Comparison of ENCODE assay signal across 9 mouse cellular contexts in genomic region chr9:104079379-104079778, GRCm38 (mm10). TPM values are rescaled to one million over a fixed set of nuclear protein-coding genes. Genes with fewer than 3 reads are reported as not detected.
DNase-seq lines count a peak whose midpoint lies in the region; ATAC-seq and TF ChIP-seq lines count a peak whose summit lies in the region.
"Had no signal": no experiment of that assay in that cellular context is flagged by ENCODE, and none has a peak within 500 bp of the region (broad histone marks: within the 10 kb centered on the region; RNA-seq: fewer than 3 reads in every experiment).

No protein-coding gene starts in this region.

- no peak overlapping the region for H3K4me3 ChIP-seq in layer of hippocampus, adult 2 months
- no peak overlapping the region for H3K4me3 ChIP-seq in liver, embryonic 11.5 days (ENCODE audit: low read depth, low read length)
- H3K4me3 ChIP-seq: neural tube, embryonic 13.5 days had no signal

- peak; percentile 94 for ATAC-seq in granulocyte monocyte progenitor cell, adult 5-6 weeks (replicated peaks; ENCODE audit: poor library complexity, severe bottlenecking)
- peak; percentile 47; the same call in 1 of the 2 replicates for ATAC-seq in liver, embryonic 11.5 days (replicated peaks; ENCODE audit: low FRiP score)

- peak in 1 of 2 experiments; percentile 48 for DNase-seq in layer of hippocampus, adult 2 months (ENCODE audit: low spot score in 2 of 2)
- DNase-seq in layer of hippocampus, adult 9-10 months (ENCODE audit: low spot score), result no peak
- DNase-seq in ES-CJ7 (ENCODE audit: low read depth, low spot score), result peak; percentile 66
- peak; percentile 16 to 36 for DNase-seq in adrenal gland, adult 18-20 months (ENCODE audit: low spot score in 2 of 2)
- DNase-seq in liver, embryonic 11.5 days (ENCODE audit: low spot score), result peak; percentile 33
- DNase-seq in spleen, postnatal 10 days (ENCODE audit: low spot score in 2 of 2), result peak; percentile 36 to 71

- no peaks in the 10 kb centered on the region for H3K27me3 ChIP-seq in liver, embryonic 11.5 days (replicated peaks; ENCODE audit: control insufficient read depth, insufficient read depth, low read length)
- H3K27me3 ChIP-seq: neural tube, embryonic 13.5 days had no signal

- no peaks in the 10 kb centered on the region for H3K36me3 ChIP-seq in liver, embryonic 11.5 days (ENCODE audit: control insufficient read depth, insufficient read depth, low read length)

- TF ChIP-seq CTCF in layer of hippocampus, adult 2 months (conservative IDR thresholded peaks at IDR 0.05), result peak; percentile 83

- H3K4me2 ChIP-seq in liver, embryonic 11.5 days, result no peak overlapping the region
- H3K4me2 ChIP-seq: neural tube, embryonic 13.5 days had no signal

- 44% methylated on average over 5 of the region's 5 CpGs for WGBS in liver, embryonic 11.5 days

- H3K27ac ChIP-seq in layer of hippocampus, adult 2 months, result peak overlapping the region; percentile 19; the same call in 1 of the 2 replicates
- no peak overlapping the region for H3K27ac ChIP-seq in liver, embryonic 11.5 days (ENCODE audit: low read depth, low read length)
- H3K27ac ChIP-seq: neural tube, embryonic 13.5 days had no signal

- H3K9me3 ChIP-seq in liver, embryonic 11.5 days (ENCODE audit: control insufficient read depth, low read length), result no peaks in the 10 kb centered on the region
- H3K9me3 ChIP-seq: neural tube, embryonic 13.5 days had no signal

- no peaks in the 10 kb centered on the region for H3K4me1 ChIP-seq in liver, embryonic 11.5 days (replicated peaks; ENCODE audit: control insufficient read depth, insufficient read depth, low read length)
- H3K4me1 ChIP-seq: neural tube, embryonic 13.5 days had no signal

- H3K9ac ChIP-seq in liver, embryonic 11.5 days (ENCODE audit: low read depth, low read length), result no peak overlapping the region
- H3K9ac ChIP-seq: neural tube, embryonic 13.5 days had no signal

RNA-seq across cellular contexts. Expression of gene Acad11, which starts 16.2 kb away (rescaled TPM):
- total RNA-seq in layer of hippocampus, adult 2 months (2021), result 10 to 100 TPM; 22.4 to 24.8 TPM
- 10 to 100 TPM; 66.7 to 84.1 TPM for total RNA-seq in adrenal gland, adult 18-20 months (2021)
- total RNA-seq in granulocyte monocyte progenitor cell, adult 5-6 weeks (2014; fragmentation: Nextera tagmentation), result 25.1 and 32.9 TPM in 2 replicates
- 26.1 and 31.1 TPM in 2 replicates for total RNA-seq in granulocyte monocyte progenitor cell, adult 5-6 weeks (2017)
- polyA plus RNA-seq in liver, embryonic 11.5 days (2014; fragmentation: Nextera tagmentation; extraction: Ambion mirVana), result 12.9 and 14.0 TPM in 2 replicates

RNA-seq across cellular contexts. Expression of gene Uba5, which starts 16.4 kb away (rescaled TPM):
- 10 to 100 TPM; 40.3 to 42.7 TPM for total RNA-seq in layer of hippocampus, adult 2 months (2021)
- 10 to 100 TPM; 37.3 to 47.4 TPM for total RNA-seq in adrenal gland, adult 18-20 months (2021)
- 49.3 and 57.4 TPM in 2 replicates for total RNA-seq in granulocyte monocyte progenitor cell, adult 5-6 weeks (2014; fragmentation: Nextera tagmentation)
- total RNA-seq in granulocyte monocyte progenitor cell, adult 5-6 weeks (2017), result 52.5 and 54.0 TPM in 2 replicates
- 41.7 and 42.2 TPM in 2 replicates for polyA plus RNA-seq in liver, embryonic 11.5 days (2014; fragmentation: Nextera tagmentation; extraction: Ambion mirVana)

RNA-seq across cellular contexts. Expression of gene Gm28305, which starts 38.9 kb away (rescaled TPM):
- total RNA-seq in layer of hippocampus, adult 2 months (2021), result not detected
- not detected for total RNA-seq in adrenal gland, adult 18-20 months (2021)
- total RNA-seq in granulocyte monocyte progenitor cell, adult 5-6 weeks (2014; fragmentation: Nextera tagmentation), result not detected in 2 replicates
- total RNA-seq in granulocyte monocyte progenitor cell, adult 5-6 weeks (2017), result not detected in 2 replicates
- not detected in 2 replicates for polyA plus RNA-seq in liver, embryonic 11.5 days (2014; fragmentation: Nextera tagmentation; extraction: Ambion mirVana)
- polyA plus RNA-seq: heart, embryonic 14.5 days; neural tube, embryonic 13.5 days had no signal

RNA-seq across cellular contexts. Expression of gene Ackr4, which starts 47.4 kb away (rescaled TPM):
- under 1 TPM in 1 of 2 experiments, not detected in 1; 0.49 TPM for total RNA-seq in layer of hippocampus, adult 2 months (2021)
- total RNA-seq in adrenal gland, adult 18-20 months (2021), result not detected
- total RNA-seq in granulocyte monocyte progenitor cell, adult 5-6 weeks (2014; fragmentation: Nextera tagmentation), result not detected in 2 replicates
- 0.09 TPM in 1 of 2 replicates, not detected in the other for total RNA-seq in granulocyte monocyte progenitor cell, adult 5-6 weeks (2017)
- polyA plus RNA-seq in liver, embryonic 11.5 days (2014; fragmentation: Nextera tagmentation; extraction: Ambion mirVana), result 0.80 and 0.94 TPM in 2 replicates
